Mouse (Mus musculus) cortical plate, adult 2 months (tissue): Measurements from ENCODE around the gene Zdhhc3.

ENCODE experiments used
- CTCF ChIP-seq: fragments of 200-500 bp; IDR thresholded peaks from 2 replicates; pipeline ENCODE4 v1.5.1; 2011; ENCODE audit warnings: mild to moderate bottlenecking, control low read depth, low read length; ENCODE audit not compliant: insufficient read depth; ENCODE audit errors: extremely low read depth
- POLR2A ChIP-seq: fragments of 200-500 bp; IDR thresholded peaks from 2 replicates; pipeline ENCODE4 v1.6.1; 2011; ENCODE audit warnings: mild to moderate bottlenecking, low read length, control low read depth; ENCODE audit not compliant: insufficient read depth; ENCODE audit errors: extremely low read depth

DNA sequence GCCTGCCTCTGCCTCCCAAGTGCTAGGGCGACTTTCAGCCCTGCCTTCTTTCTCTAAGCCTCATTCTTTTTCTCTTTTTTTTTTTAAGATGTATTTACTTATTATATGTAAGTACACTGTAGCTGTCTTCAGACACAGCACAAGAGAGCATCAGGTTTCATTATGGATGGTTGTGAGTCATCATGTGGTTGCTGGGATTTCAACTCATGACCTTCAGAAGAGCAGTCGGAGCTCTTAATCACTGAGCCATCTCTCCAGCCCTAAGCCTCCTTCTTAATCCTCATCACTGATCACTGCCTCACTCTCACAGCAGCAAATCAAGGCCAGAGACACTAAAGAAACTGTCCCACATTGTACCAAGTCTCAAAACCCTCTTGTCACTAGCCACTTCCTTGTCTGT lies 88.8 kb downstream of the Zdhhc3 start:
- TF ChIP-seq CTCF (no peak), POLR2A (no peak)
